Mouse (Mus musculus) embryonic facial prominence, embryonic 11.5 days (tissue): ENCODE results near the gene Adh1. TPM values are rescaled to one million over a fixed set of nuclear protein-coding genes. Genes with fewer than 3 reads are reported as not detected.

Source experiments
- ATAC-seq: fragments of 200-750 bp; cut with Nextera tagmentation; replicated peaks from 2 replicates; pipeline ENCODE4 v1.8.0; 2017; ENCODE audit warnings: low read depth; ENCODE audit not compliant: insufficient number of reproducible peaks, low FRiP score, low TSS enrichment
- DNase-seq: peaks from one replicate; pipeline ENCODE4 v3.0.0-alpha.2; 2015; ENCODE audit warnings: low spot score
- H3K27ac ChIP-seq: fragments of 300-500 bp; sonication (generic); replicated peaks from 2 replicates; pipeline ENCODE4 v1.5.1; 2014; ENCODE audit warnings: mild to moderate bottlenecking, low read depth, low read length, control low read depth
- H3K27me3 ChIP-seq: fragments of 300-500 bp; sonication (generic); 2 replicates; pipeline ENCODE4 v1.6.1; 2014; ENCODE audit warnings: mild to moderate bottlenecking, low read length, moderate library complexity, mixed read lengths; ENCODE audit not compliant: control insufficient read depth, insufficient read depth
- H3K36me3 ChIP-seq: fragments of 300-500 bp; sonication (generic); replicated peaks from 2 replicates; pipeline ENCODE4 v1.6.1; 2014; ENCODE audit warnings: low read depth, mild to moderate bottlenecking, low read length, moderate library complexity, mixed read lengths; ENCODE audit not compliant: control insufficient read depth, insufficient read depth
- H3K4me1 ChIP-seq: fragments of 300-500 bp; sonication (generic); 2 replicates; pipeline ENCODE4 v1.6.1; 2014; ENCODE audit warnings: low read length, mixed read lengths; ENCODE audit not compliant: control insufficient read depth, insufficient read depth
- H3K4me2 ChIP-seq: fragments of 300-500 bp; sonication (generic); 2 replicates; pipeline ENCODE4 v1.6.1; 2014; ENCODE audit warnings: low read depth, mild to moderate bottlenecking, control low read depth, low read length, moderate library complexity
- H3K4me3 ChIP-seq: fragments of 300-500 bp; sonication (generic); 2 replicates; pipeline ENCODE4 v1.5.1; 2014; ENCODE audit warnings: low read depth, low read length, control low read depth
- H3K9ac ChIP-seq: fragments of 300-500 bp; sonication (generic); replicated peaks from 2 replicates; pipeline ENCODE4 v1.6.1; 2014; ENCODE audit warnings: mild to moderate bottlenecking, control low read depth, low read length
- H3K9me3 ChIP-seq: fragments of 300-500 bp; sonication (generic); replicated peaks from 2 replicates; pipeline ENCODE4 v1.6.1; 2016; ENCODE audit warnings: mild to moderate bottlenecking, low read length, inconsistent platforms, mixed read lengths; ENCODE audit not compliant: control insufficient read depth
- WGBS: fragments of 180-500 bp; shearing (Covaris S2); extraction: QIAGEN DNeasy Blood & Tissue Kit; methylation state at CpG from one replicate; pipeline ENCODE4 v1.1.7; 2014; 5-methylcytosine and 5-hydroxymethylcytosine counted together
- polyA plus RNA-seq: library from polyadenylated mRNA; unstranded; fragments of >200 nt; fragmentation: Nextera tagmentation; extraction: Ambion mirVana; gene quantifications from 2 replicates; pipeline ENCODE4 v1.2.1, GENCODE M21; 2014

Adh1 gene
- polyA plus RNA-seq, 1 experiment from 2014 or later = not detected

DNA sequence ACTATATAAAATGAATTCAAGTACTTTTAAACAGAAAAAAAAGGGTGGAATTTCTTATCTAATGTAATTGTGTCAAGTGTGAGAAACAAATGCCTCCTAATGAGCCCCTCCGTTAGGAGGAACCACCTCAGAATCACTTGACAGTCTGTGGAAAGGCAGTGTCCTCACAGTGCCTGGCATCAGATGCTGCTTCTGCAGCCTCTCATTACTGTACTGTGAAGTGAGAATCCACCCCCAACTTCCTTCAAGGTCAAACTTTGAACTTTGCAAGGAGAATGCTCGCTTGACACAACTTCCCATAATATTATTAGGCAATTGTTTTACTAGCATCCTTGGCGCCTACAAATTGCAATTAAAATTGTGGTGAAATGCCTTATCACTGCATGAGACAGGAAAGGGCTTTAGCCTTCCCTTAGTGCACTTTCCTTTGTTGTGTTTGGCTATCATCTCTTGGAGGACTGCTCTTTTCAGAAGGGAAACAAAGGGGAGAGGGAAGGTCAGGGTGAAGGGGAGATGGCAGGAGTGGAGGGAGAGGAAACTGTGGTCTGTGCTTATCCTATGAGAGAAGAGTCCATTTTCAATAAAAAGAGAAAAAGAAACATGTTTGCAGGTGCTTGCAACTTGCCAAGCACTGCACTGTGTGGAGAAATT is 75.4 kb downstream of the Adh1 start:
- ATAC-seq = no peak
- DNase-seq = no peak
- H3K27ac ChIP-seq = no peak overlapping the region
- no peaks in the 10 kb centered on the region for H3K9me3 ChIP-seq
- H3K4me2 ChIP-seq = no peak overlapping the region
- H3K9ac ChIP-seq = no peak overlapping the region
- no peak overlapping the region for H3K4me3 ChIP-seq
- H3K4me1 ChIP-seq = no peaks in the 10 kb centered on the region
- no peaks in the 10 kb centered on the region for H3K27me3 ChIP-seq
- whole genome bisulfite sequencing = 69% methylated on average over 3 of the region's 3 CpGs
- no peaks in the 10 kb centered on the region for H3K36me3 ChIP-seq

Other genes with a start within 250 kb of the Adh1 start
- 0.07 and 0.17 TPM in 2 replicates for gene 1110002E22Rik, start 195.9 kb upstream of the Adh1 start, polyA plus RNA-seq
- not detected in 2 replicates for gene Gm5105, start 193.6 kb upstream of the Adh1 start, polyA plus RNA-seq
- 16.5 and 17.2 TPM in 2 replicates for gene Trmt10a, start 117.5 kb upstream of the Adh1 start, polyA plus RNA-seq
- gene Mttp, start 116.0 kb upstream of the Adh1 start, polyA plus RNA-seq = 8.3 and 9.2 TPM in 2 replicates
- not detected in 2 replicates for gene 4930579F01Rik, start 67.2 kb upstream of the Adh1 start, polyA plus RNA-seq
- gene Adh7, start 43.2 kb upstream of the Adh1 start, polyA plus RNA-seq = not detected in 2 replicates
- gene Adh6a, start 52.3 kb downstream of the Adh1 start, polyA plus RNA-seq = not detected in 2 replicates
- gene Adh6b, start 80.8 kb downstream of the Adh1 start, polyA plus RNA-seq = 0.52 and 0.53 TPM in 2 replicates
- gene Adh4, start 154.5 kb downstream of the Adh1 start, polyA plus RNA-seq = not detected in 2 replicates
- gene Adh5, start 182.1 kb downstream of the Adh1 start, polyA plus RNA-seq = 285 and 303 TPM in 2 replicates
- 54.2 and 58.3 TPM in 2 replicates for gene Metap1, start 228.5 kb downstream of the Adh1 start, polyA plus RNA-seq